ENCODE assay signal across 20 mouse cellular contexts in the genomic region with DNA sequence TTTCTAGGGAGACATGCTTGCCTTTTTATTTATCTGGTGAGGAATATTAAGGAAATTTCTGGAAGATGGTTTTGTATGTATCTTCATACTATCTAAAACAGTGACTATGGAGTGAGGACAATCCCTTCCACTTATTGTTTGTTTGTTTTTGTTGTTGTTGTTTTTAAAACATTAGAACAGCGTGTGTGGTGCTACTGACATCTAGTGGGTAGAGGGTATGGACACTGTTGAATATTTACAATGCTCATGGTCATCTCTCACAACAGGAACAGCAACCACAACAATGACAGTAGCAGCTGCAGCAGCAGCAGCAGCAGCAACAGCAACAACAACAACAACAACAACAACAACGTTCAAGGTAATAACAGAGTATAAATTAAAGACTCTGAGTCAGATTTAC.
"Had no signal": no experiment of that assay in that cellular context is flagged by ENCODE, and none has a peak within 500 bp of the region (broad histone marks: within the 10 kb centered on the region; RNA-seq: fewer than 3 reads in every experiment).

No protein-coding gene starts in this region.

- DNase-seq: kidney, adult 2 months; kidney, postnatal 10 days; left cerebral cortex, postnatal 4 days; liver, postnatal 0 days; lung, embryonic 14.5 days; retina, postnatal 1 day; right cerebral cortex, postnatal 25 days; spleen, adult 18-20 months; thymus, adult 18-20 months; thymus, postnatal 36 days had no signal

- H3K4me2 ChIP-seq: limb, embryonic 12.5 days; limb, embryonic 15.5 days; liver, embryonic 11.5 days; lung, embryonic 14.5 days; midbrain, embryonic 12.5 days; neural tube, embryonic 13.5 days; stomach, embryonic 15.5 days had no signal

- H3K27ac ChIP-seq: limb, embryonic 12.5 days; limb, embryonic 15.5 days; liver, embryonic 14.5 days; macrophage; midbrain, embryonic 12.5 days; neural tube, embryonic 13.5 days; stomach, embryonic 15.5 days had no signal

- H3K9me3 ChIP-seq: limb, embryonic 12.5 days; limb, embryonic 15.5 days; midbrain, embryonic 12.5 days; neural tube, embryonic 13.5 days; stomach, embryonic 15.5 days had no signal

- H3K36me3 ChIP-seq: limb, embryonic 12.5 days; limb, embryonic 15.5 days; midbrain, embryonic 12.5 days; neural tube, embryonic 13.5 days; stomach, embryonic 15.5 days had no signal

- H3K4me3 ChIP-seq: limb, embryonic 12.5 days; limb, embryonic 15.5 days; midbrain, embryonic 12.5 days; myocyte; neural tube, embryonic 13.5 days; stomach, embryonic 15.5 days had no signal

- ATAC-seq: liver, postnatal 0 days; lung, postnatal 0 days had no signal

- H3K9ac ChIP-seq: limb, embryonic 12.5 days; limb, embryonic 15.5 days; liver, embryonic 14.5 days; liver, postnatal 0 days; lung, embryonic 14.5 days; midbrain, embryonic 12.5 days; neural tube, embryonic 13.5 days; stomach, embryonic 15.5 days had no signal

- H3K4me1 ChIP-seq: limb, embryonic 12.5 days; limb, embryonic 15.5 days; midbrain, embryonic 12.5 days; neural tube, embryonic 13.5 days; stomach, embryonic 15.5 days had no signal

- H3K27me3 ChIP-seq: limb, embryonic 12.5 days; limb, embryonic 15.5 days; midbrain, embryonic 12.5 days; neural tube, embryonic 13.5 days; stomach, embryonic 15.5 days had no signal
